Mouse (Mus musculus) thymus, postnatal 36 days (tissue): ENCODE measurements around the gene Psma3.
A peak's percentile ranks its signal among the peaks of the same experiment; 100 is the strongest.
"Not testable (repeated sequence)": the region's sequence is repeated elsewhere in the genome, so short reads cannot be mapped to it uniquely, and the experiment has no call there.

ENCODE experiments used
- DNase-seq, 2 experiments: peaks; one replicate each; pipeline ENCODE4 v3.0.0; 2022; ENCODE audit warnings: mixed read lengths in 2 of 2

The Psma3 gene

DNA sequence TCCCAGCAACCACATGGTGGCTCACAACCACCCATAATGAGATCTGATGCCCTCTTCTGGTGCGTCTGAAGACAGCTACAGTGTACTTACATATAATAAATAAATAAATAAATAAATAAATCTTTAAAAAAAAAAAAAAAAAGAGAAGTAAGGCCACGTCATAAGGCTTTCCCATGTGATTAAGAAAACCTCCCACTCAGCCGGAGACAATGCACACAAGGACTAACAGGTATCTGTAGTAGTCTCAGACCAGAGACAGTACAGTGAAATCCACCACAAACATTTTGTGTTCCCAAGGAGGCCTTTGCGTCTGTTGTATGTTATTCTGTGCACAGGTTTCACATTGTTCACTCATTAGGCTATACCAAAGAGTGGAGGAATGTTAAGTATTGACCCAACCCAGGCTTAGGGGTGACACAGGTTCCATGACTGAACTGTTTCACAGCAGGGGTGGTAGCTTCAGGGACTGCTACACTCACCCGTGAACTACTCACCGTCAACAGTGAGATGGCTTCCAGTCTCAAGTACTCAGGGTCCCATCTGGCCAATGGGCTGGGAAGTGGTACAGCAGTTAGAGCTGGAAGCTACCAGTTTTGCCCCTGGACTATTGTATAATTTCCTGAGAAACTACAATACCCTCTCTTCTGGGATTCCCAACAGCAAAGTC, 29.5 kb downstream of the Psma3 start:
- no peak for DNase-seq

- DNase-seq, result no peak
These were observed 31.7 kb downstream of the Psma3 start for GRCm38 (mm10) chr12:71006141-71006540.

- no peak for DNase-seq
These were observed 32.5 kb downstream of the Psma3 start for GRCm38 (mm10) chr12:71006901-71007300.

GRCm38 (mm10) chr12:71009769-71010168, 35.3 kb downstream of the Psma3 start:
- no peak for DNase-seq

DNA sequence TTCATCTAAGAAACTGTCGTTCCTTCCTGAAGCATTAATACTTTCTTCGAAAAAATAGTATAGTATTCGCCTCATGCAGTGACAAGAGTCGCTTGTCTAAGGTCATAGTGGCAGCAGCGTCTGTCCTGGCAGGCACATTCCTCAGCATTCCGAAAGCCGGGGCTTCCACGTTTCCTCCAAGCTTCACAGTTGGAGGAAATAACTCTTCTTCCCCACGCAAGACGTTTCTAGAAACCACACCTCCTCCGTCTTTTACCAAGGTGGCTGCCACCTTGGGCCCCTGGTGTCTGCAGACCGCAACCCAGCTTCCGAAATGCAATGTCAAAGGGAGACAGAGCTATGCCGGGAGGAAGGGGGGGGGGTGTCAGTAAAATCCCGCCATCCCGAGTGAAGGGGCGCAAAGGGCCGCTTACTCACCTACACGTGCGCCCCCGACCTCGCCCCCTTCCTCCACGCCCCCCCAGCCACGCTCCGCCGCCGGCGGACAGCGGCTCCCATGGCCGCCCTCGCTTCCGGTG, 40.5 kb downstream of the Psma3 start:
- no peak for DNase-seq

- peak; percentile 92 to 97 for DNase-seq
These were observed 41.2 kb downstream of the Psma3 start, which contains the start of gene Arid4a for GRCm38 (mm10) chr12:71015363-71016210. Arid4a (plus strand) TSS chr12:71015990.

GRCm38 (mm10) chr12:71016211-71016502, 41.7 kb downstream of the Psma3 start:
- DNase-seq, result no peak

DNA sequence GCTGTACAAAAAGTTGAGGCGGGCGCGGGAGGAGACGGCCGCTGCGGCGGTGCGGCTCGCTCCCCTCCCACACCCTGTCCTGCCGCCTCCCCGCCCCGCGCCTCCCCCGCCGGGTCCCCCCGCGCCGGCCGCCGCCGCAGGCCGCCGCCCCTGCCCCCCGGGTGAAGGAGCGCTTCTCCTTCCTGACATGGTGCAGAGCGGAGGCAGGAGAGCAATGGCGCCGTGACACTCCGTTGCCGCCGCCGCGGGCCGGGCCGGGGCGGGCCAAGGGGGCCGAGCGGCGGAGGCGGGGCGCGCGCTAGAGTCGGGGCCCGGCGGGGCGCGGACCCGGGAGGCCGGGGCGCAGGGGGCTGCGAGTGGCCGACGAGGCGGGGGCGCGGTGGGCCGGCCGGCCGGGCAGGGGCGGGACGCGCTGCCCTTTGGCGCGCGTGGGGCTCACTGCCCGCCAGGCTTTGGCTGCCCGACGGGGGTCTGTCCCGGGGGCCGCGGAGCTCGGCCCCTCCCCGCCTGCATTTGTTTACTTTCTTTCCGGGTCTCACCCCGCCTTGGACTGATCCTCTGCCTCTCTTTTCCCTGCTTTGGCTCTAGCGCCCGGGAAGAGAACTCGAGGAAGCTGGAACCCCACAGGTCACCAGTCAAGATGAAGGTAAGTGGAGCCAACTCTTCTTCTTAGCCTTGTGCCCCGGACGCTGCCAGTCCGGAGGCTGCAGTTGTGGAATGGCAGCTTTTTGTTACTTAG, 42.3 kb downstream of the Psma3 start:
- peak; percentile 52 to 73 for DNase-seq

DNA sequence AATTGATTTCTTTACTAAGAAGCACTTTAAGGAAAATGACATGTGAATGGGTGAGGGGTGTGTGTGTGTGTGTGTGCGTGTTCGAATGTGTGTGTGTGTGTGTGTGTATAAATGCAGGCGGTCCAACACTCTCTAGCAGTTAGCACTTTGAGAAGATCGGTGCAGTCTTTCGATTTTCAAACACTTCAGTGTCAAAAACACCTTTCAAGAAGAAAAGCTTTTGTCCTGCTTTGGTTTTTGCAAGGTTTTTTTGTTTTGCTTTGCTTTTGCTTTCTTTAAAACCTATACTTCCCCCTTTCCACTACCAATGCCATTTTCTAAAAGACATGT, 42.8 kb downstream of the Psma3 start:
- DNase-seq, result no peak

DNA sequence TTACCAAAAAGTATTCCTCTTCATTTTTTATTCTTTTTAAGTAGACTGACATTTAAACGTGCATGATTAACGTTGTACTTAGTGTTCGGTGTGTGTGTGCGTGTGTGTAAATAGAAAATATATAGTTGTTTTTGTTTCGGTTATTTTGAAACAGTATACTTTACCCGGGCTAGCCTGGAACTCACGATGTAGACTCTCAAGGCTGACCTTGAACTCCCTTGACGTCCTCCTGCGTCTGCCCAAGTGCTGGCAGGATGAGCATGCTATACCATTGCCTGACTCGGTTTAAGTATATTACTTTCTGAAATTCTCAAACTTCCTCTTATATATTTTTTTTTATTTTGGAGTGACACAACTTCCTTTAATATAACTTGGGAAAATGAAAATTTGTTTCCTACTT, 43.4 kb downstream of the Psma3 start:
- no peak for DNase-seq

- DNase-seq, result no peak
These were observed 44.8 kb downstream of the Psma3 start for GRCm38 (mm10) chr12:71019211-71019610.

- no peak for DNase-seq
These were observed 50.0 kb downstream of the Psma3 start for GRCm38 (mm10) chr12:71024411-71024810.

DNA sequence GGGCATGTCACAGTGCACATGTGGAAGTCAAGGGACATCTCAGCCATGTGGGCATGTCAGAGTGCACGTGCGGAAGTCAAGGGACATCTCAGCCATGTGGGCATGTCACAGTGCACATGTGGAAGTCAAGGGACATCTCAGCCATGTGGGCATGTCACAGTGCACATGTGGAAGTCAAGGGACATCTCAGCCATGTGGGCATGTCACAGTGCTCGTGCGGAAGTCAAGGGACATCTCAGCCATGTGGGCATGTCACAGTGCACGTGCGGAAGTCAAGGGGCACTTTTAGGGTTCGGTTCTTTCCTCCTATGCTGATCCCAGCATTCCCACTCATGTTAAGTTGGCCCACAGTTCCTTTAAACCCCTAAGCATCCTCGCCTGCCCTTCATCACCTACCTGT, 53.8 kb downstream of the Psma3 start:
- DNase-seq, result not testable (repeated sequence)

DNA sequence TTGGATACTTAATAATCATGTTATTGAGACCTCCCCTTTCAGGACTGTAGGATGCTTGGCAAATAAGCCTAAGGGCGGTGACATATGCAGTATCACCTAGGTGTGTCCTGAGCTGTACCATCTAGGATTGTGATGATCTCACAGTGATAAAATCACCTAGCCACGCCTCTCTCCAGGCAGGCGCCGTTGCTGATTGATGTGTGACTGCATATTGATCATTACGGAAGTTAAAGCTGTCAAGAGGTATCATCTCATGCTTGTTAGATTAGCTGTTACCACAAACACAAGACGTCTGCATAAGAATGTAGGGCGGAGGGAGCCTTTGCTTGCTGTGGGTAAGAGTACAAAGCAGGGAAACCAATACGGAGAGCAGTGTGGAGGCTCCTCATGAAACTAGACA, 55.8 kb downstream of the Psma3 start:
- DNase-seq, result no peak

DNA sequence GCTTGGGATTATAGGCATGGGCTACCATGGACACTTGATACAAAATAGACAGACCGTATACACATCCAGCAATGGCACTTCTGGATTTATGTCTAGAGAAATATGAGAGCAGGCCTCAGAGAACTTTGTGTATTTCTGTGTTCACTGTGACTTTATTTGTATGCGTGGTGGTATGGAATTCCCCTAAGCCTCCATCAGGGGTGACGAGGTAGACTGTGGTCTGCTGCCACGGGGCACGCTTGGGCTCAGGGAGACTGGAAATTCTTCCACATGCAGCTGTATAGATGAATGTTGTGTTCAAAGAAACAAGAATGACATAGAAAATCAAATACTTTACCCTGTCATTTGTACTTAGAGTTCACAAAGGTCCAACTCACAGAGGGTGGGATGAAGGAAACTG, 56.3 kb downstream of the Psma3 start:
- no peak for DNase-seq

DNA sequence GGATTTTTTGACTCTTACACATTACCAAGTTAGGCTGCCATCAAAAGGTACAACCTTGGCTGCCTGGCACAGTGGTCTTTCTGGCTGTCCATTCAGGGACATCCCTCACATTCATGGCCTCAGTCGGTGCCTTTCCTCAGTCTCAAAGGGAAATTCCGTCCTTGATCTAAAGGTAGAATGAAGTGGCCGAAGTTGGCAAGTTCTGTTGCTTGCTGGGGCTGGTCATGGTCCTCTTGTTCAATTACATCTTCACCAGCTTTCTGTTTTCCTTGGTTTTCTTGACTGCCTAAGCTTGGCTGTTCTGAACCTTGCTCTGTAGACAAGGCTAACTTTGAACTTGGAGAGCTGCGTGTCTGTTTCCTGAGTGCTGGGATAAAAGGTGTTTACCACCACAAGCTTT, 61.4 kb downstream of the Psma3 start:
- DNase-seq, result no peak

GRCm38 (mm10) chr12:71036729-71037404, 62.4 kb downstream of the Psma3 start:
- DNase-seq, result no peak

- DNase-seq, result peak; percentile 42 to 48
These were observed 66.0 kb downstream of the Psma3 start for GRCm38 (mm10) chr12:71040462-71040861.

- DNase-seq, result no peak
These were observed 68.0 kb downstream of the Psma3 start for GRCm38 (mm10) chr12:71042451-71042850.

- no peak for DNase-seq
These were observed 69.2 kb downstream of the Psma3 start for GRCm38 (mm10) chr12:71043571-71043970.

GRCm38 (mm10) chr12:71044488-71044887, 70.1 kb downstream of the Psma3 start:
- no peak for DNase-seq
